Mouse (Mus musculus): Measurements from ENCODE around the gene Hoxa1. TPM values are rescaled to one million over a fixed set of nuclear protein-coding genes. Genes with fewer than 3 reads are reported as not detected.

The Hoxa1 gene
- total RNA-seq, 2 experiments from 2014 or later = not detected

GRCm38 (mm10) chr6:52162611-52163365 is 4.7 kb upstream of the Hoxa1 start:
- intact Hi-C loops (cut with DNase I) = loop anchor here (5.0 kb wide), 1 partner anchor 985 kb away; no protein-coding TSS in a partner anchor
- DNase-seq (ENCODE audit: low spot score in 2 of 2) = no peak

DNA sequence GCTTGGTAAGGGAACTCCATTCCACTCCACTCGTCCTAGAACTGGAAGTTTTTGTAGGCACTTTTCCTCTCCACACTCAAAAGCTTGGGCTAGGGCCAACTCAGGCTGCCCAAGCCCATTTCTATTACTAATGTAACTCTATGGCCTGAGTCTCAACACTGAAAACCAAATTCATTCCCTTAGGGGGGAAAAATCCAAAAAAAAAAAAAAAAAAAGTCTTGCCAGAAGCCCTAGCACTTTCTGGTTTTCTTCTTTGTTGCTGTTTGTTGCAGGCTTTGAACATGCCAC is 3.9 kb upstream of the Hoxa1 start:
- DNase-seq (ENCODE audit: low spot score in 2 of 2) = no peak
- intact Hi-C loops (cut with DNase I) = loop anchor here (5.0 kb wide), 1 partner anchor 985 kb away; no protein-coding TSS in a partner anchor

- intact Hi-C loops (cut with DNase I) = loop anchor here (5.0 kb wide), 1 partner anchor 984 kb away; no protein-coding TSS in a partner anchor
Measured at GRCm38 (mm10) chr6:52161336-52162092, 3.4 kb upstream of the Hoxa1 start.

DNA sequence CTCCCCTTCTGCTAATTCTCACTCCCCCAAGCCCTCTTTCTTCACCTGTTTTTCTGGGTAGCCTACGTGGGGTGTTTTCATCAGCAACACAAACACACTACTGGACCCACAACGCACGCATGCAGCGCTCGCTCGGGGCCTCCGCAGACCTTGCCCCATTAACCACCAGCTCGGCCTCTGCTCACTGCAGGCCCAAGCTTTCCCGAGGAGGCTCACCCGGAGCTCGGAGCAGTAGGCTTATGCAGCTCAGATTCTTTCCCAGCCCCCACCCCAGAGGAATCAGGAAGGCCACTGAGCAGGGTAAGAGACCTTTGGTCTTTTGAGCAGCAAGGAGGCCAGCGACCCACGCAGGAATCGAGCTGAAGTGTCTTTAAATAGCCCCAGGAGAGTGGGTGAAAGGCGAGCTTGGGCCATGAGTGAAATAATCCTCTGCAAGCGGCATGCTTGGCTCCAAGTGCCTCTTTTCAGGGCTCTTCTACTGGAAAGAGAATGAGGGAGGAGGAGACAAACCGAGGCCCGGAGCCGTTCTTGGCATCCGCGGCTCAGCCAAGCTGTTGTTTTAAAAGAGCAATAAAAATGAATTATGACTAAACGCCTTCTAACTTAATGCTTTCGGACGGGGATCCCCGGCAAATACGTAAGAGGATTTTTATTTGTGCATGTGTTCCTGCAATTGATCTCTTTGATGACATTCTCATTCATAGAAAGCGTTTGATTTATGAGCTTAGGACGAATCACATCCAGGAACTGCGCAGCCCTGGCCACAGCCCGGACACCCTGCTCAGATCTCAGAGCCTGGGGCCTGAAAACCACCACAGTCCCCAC is 2.6 kb upstream of the Hoxa1 start:
- intact Hi-C loops (cut with DNase I) = loop anchor here (5.0 kb wide), 1 partner anchor 983 kb away; no protein-coding TSS in a partner anchor
- DNase-seq (ENCODE audit: low spot score in 2 of 2) = no peak

More at GRCm38 (mm10) chr6:52161336-52162092, 3.4 kb upstream of the Hoxa1 start:
- no peak for DNase-seq (ENCODE audit: low spot score in 2 of 2)

DNA sequence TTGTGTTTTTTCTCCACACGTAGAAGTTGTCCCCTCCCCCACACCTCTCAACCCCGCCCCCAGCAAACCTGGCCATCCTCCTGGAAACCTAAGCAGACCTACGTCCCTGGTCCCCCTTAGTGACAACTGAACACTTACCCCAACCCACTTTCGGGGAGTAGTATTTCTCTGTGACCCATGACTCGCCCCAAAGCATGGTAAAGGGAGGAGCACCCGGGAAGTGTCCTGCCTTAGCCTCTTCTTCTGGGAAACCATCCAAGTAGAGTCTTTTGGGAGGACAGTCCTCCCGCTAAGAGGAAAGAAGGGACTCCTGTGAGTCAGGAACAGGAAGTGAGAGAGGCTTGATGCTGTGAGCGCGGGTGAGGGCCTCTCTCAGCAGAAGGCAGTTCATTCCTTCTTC is 1.9 kb upstream of the Hoxa1 start:
- intact Hi-C loops (cut with DNase I) = loop anchor here (5.0 to 10.0 kb wide), 3 partner anchors 155 to 983 kb away; no protein-coding TSS in a partner anchor
- DNase-seq (ENCODE audit: low spot score in 2 of 2) = no peak

DNA sequence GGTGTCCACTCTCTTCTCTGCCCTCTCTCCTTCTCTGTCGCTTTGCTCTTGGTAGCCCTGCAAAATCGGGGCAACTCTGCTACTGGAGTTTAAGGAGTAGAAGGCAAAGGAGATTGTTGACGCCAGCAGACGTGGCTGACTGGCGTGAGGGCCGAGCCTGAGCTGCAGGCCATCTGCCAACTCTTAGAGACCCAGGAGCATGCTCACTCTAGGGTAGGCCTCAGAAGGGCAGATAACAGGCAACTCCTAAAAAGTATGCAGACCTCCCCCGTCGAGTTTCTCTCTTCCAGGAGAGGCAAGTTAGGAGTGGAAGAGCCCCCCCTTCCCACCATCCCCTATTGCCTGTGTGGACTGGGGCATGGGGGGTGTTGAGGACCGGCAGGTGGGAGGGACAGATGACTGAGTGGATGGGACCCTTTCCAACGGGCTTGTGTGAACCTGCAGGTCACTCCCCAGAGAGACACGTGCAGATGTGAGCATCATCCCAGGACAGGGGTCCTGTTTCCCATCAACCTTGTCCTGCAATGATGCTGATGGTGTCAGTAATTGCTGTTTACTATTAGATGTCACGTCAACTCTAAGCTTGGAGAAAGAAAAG is 1.1 kb upstream of the Hoxa1 start:
- intact Hi-C loops (cut with DNase I) = loop anchor here (5.0 to 10.0 kb wide), 2 partner anchors 154 to 163 kb away; no protein-coding TSS in a partner anchor
- DNase-seq (ENCODE audit: low spot score in 2 of 2) = no peak

DNA sequence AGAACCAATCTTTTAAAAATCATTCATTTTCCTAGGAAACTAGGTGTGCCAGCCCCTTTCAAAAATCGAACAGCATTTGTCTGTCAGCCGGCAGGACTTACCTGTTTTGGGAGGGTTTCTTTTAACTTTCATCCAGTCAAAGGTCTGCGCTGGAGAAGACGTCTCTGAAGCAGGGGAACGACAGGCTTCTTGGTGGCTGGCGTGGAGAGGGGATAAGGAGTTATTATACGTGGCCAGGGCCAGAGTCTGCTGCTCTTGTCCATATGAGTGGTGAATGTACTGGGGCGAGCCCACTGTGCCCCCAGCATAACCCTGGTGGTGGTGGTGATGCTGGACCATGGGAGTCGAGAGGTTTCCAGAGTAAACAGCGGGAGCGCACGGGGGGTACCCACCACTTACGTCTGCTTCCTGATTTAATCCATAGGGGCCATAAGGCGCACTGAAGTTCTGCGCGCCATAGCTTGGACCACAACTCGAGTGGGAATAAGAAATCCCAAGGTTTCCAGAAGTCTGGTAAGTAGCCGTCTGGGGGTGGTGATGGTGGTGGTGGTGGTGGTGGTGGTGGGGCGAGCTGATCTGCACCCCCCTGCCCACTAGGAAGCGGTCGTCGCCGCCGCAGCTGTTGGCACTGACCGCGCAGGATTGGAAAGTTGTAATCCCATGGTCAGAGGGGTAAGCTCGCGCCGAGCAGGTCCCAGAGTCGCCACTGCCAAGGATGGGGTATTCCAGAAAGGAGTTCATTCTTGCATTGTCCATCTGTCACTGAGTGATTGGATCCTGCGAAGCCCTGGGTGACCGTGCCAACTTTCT is 446 bp downstream of the Hoxa1 start:
- intact Hi-C loops (cut with DNase I) = loop anchor here (5.0 to 10.0 kb wide), 2 partner anchors 153 to 165 kb away; no protein-coding TSS in a partner anchor
- no peak for DNase-seq (ENCODE audit: low spot score in 2 of 2)

DNA sequence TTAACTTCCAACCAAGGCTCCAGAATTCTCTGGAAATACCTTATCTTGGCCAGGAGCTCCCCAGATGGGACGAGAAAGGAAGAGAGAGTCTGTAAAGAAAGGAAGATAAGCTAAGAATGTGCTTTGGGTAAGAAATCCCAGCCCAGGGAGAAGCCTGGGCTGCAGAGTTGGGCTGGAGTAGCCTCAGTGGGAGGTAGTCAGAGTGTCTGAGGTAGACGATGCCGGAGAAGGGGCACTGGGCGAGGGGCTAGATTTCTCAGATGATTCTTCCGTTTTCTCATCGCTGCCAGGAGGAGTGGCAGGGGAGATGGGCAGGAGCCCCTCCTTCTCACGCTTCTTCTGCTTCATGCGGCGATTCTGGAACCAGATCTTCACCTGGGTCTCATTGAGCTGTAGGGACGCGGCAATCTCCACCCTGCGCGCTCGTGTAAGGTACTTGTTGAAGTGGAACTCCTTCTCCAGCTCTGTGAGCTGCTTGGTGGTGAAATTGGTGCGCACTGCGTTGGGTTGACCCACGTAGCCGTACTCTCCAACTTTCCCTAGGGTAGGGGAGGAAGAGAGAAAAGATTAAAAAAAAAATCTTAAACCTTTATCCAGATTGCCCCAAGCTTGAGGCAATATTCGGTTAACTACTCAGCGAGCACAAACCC is 1.4 kb downstream of the Hoxa1 start:
- DNase-seq (ENCODE audit: low spot score in 2 of 2) = no peak
- intact Hi-C loops (cut with DNase I) = loop anchor here (5.0 to 10.0 kb wide), 2 partner anchors 152 to 166 kb away; no protein-coding TSS in a partner anchor

- no peak for DNase-seq (ENCODE audit: low spot score in 2 of 2)
- intact Hi-C loops (cut with DNase I) = loop anchor here (5.0 to 10.0 kb wide), 2 partner anchors 151 to 167 kb away; no protein-coding TSS in a partner anchor
Measured at GRCm38 (mm10) chr6:52155471-52155870, 2.6 kb downstream of the Hoxa1 start.

GRCm38 (mm10) chr6:52154044-52154443 is 4.1 kb downstream of the Hoxa1 start:
- intact Hi-C loops (cut with DNase I) = loop anchor here (10.0 kb wide), 1 partner anchor 149 kb away; no protein-coding TSS in a partner anchor
- DNase-seq (ENCODE audit: low spot score in 2 of 2) = no peak

DNA sequence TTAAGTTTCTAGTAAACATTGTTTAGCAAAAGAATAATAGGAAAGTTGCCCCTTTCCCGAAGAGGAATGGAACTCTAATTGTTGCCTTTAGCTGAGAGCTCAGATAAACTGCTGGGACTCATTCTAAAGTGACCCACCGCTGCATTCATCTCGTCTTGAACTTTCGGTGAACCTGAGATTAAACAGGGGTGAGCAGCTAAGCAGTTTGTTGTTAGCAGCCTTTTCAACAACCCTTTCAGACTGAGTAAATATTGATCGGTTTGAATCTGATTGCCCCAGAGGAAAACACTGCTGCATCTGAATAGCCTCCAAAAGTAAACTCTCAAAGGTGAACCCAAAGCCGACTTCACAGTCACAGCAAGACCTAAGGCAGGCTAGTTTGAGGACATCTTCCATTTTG is 4.8 kb downstream of the Hoxa1 start:
- no peak for DNase-seq (ENCODE audit: low spot score in 2 of 2)
- intact Hi-C loops (cut with DNase I) = loop anchor here (10.0 kb wide), 1 partner anchor 148 kb away; no protein-coding TSS in a partner anchor

- no peak for DNase-seq (ENCODE audit: low spot score in 2 of 2)
- intact Hi-C loops (cut with DNase I) = loop anchor here (10.0 kb wide), 1 partner anchor 148 kb away; no protein-coding TSS in a partner anchor
Measured at GRCm38 (mm10) chr6:52152226-52153193, 5.6 kb downstream of the Hoxa1 start.

DNA sequence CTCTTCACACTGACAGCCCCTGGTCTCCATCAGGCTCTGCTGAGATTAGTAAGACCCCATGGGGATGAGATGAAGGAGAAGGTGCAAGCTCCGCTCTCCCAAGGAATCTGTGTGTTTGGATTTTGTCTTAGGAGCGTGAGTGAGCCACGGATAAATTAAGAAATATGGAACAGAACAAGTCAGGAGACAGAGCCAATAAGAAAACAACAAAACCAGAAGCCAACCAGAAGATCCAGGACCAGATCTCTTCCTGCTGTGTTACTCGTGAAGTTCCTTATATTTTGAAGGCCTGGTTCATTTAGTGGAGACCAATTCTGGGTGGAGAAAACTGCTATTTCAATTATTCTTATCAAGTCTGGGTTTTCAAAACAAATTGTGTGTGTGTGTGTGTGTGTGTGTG is 6.5 kb downstream of the Hoxa1 start:
- no peak for DNase-seq (ENCODE audit: low spot score in 2 of 2)
- intact Hi-C loops (cut with DNase I) = loop anchor here (10.0 kb wide), 1 partner anchor 147 kb away; no protein-coding TSS in a partner anchor

GRCm38 (mm10) chr6:52150401-52150966 is 7.6 kb downstream of the Hoxa1 start:
- intact Hi-C loops (cut with DNase I) = loop anchor here (10.0 kb wide), 1 partner anchor 146 kb away; no protein-coding TSS in a partner anchor
- DNase-seq (ENCODE audit: low spot score in 2 of 2) = no peak

- no peak for DNase-seq (ENCODE audit: low spot score in 2 of 2)
- intact Hi-C loops (cut with DNase I) = no loop called here
Measured at GRCm38 (mm10) chr6:52139115-52139514, 19.0 kb downstream of the Hoxa1 start.

DNA sequence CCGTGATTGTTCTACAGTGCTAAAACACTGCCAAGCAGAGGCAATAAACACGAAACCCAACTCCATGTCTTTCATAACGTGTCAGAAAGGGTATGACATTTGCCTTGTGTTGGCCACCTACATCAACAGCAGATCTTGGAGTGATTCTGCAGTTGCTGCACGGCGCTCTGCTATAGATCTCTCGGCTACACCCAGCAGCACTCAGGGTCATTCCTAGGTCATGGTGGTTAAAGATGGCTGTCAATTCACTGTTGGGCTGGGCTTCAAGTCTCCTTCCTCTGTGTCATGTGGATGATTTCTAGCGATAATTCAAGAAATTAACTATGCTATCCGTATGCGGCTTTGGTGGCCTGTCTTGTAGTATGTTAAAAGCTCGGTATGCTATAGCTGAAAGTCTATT is 19.5 kb downstream of the Hoxa1 start:
- DNase-seq (ENCODE audit: low spot score in 2 of 2) = no peak
- intact Hi-C loops (cut with DNase I) = no loop called here

All from left cerebral cortex, postnatal 36 days (tissue).